Mouse (Mus musculus): ENCODE results near the gene Pank2. TPM values are rescaled to one million over a fixed set of nuclear protein-coding genes. Genes with fewer than 3 reads are reported as not detected.

The Pank2 gene
- polyA plus RNA-seq, 1 experiment from 2014 or later = 31.5 TPM

- Histone ChIP-seq H3K27me3 (ENCODE audit: control insufficient read depth, insufficient read depth, low read length) (no peaks in the 10 kb centered on the region), H3K9ac (no peak overlapping the region), H3K36me3 (replicated peaks; ENCODE audit: control insufficient read depth, insufficient read depth) (no peaks in the 10 kb centered on the region), H3K9me3 (ENCODE audit: control insufficient read depth, low read length) (no peaks in the 10 kb centered on the region), H3K27ac (no peak overlapping the region), H3K4me1 (replicated peaks; ENCODE audit: control insufficient read depth, insufficient read depth, low read length) (no peaks in the 10 kb centered on the region), H3K4me2 (replicated peaks) (no peak overlapping the region), H3K4me3 (replicated peaks; ENCODE audit: low read length) (no peak overlapping the region)
- WGBS = 89% methylated on average over 3 of the region's 3 CpGs
- ATAC-seq (ENCODE audit: low FRiP score) = no peak
- DNase-seq (ENCODE audit: low spot score) = no peak
Measured at GRCm38 (mm10) chr2:131227243-131227642, 35.1 kb upstream of the Pank2 start.

- Histone ChIP-seq H3K4me1 (replicated peaks; ENCODE audit: control insufficient read depth, insufficient read depth, low read length) (peaks cover 6% of the 10 kb centered on the region; the same call in 1 of the 2 replicates), H3K27me3 (ENCODE audit: control insufficient read depth, insufficient read depth, low read length) (no peaks in the 10 kb centered on the region), H3K9me3 (ENCODE audit: control insufficient read depth, low read length) (no peaks in the 10 kb centered on the region), H3K4me3 (replicated peaks; ENCODE audit: low read length) (no peak overlapping the region), H3K4me2 (replicated peaks) (no peak overlapping the region), H3K9ac (no peak overlapping the region), H3K36me3 (replicated peaks; ENCODE audit: control insufficient read depth, insufficient read depth) (no peaks in the 10 kb centered on the region), H3K27ac (no peak overlapping the region)
- no peak for ATAC-seq (ENCODE audit: low FRiP score)
- DNase-seq (ENCODE audit: low spot score) = no peak
- WGBS = 93% methylated on average over 2 of the region's 2 CpGs
Measured at GRCm38 (mm10) chr2:131232558-131232957, 29.7 kb upstream of the Pank2 start.

- peak; percentile 100 for ATAC-seq (ENCODE audit: low FRiP score)
- Histone ChIP-seq H3K27ac (no peak within 1 kb of the TSS), H3K4me3 (replicated peaks; ENCODE audit: low read length) (peak within 1 kb of the TSS; percentile 36), H3K27me3 (ENCODE audit: control insufficient read depth, insufficient read depth, low read length) (no peaks in the 10 kb centered on the region), H3K36me3 (replicated peaks; ENCODE audit: control insufficient read depth, insufficient read depth) (no peaks in the 10 kb centered on the region), H3K9ac (peak within 1 kb of the TSS; percentile 46), H3K9me3 (ENCODE audit: control insufficient read depth, low read length) (no peaks in the 10 kb centered on the region), H3K4me2 (replicated peaks) (peak within 1 kb of the TSS; percentile 72), H3K4me1 (replicated peaks; ENCODE audit: control insufficient read depth, insufficient read depth, low read length) (peaks cover 6% of the 10 kb centered on the region; the same call in 1 of the 2 replicates)
- 9% methylated on average over 29 of the region's 29 CpGs for WGBS
- peak; percentile 91 for DNase-seq (ENCODE audit: low spot score)
Measured at GRCm38 (mm10) chr2:131233307-131234126, 28.8 kb upstream of the Pank2 start, which contains the start of gene Mavs. Gene Mavs (plus strand): TSS chr2:131234063.

GRCm38 (mm10) chr2:131234127-131234650, 28.1 kb upstream of the Pank2 start:
- peak overlapping the region; percentile 36 for H3K4me3 ChIP-seq (replicated peaks; ENCODE audit: low read length)
- ATAC-seq (ENCODE audit: low FRiP score) (peak; percentile 19; the same call in 1 of the 2 replicates), DNase-seq (ENCODE audit: low spot score) (no peak)
- 12% methylated on average over 28 of the region's 28 CpGs for WGBS
- no peak overlapping the region for H3K27ac ChIP-seq
- peak overlapping the region; percentile 41; the same call in 1 of the 2 replicates for H3K9ac ChIP-seq
- H3K4me1 ChIP-seq (replicated peaks; ENCODE audit: control insufficient read depth, insufficient read depth, low read length) = peaks cover 6% of the 10 kb centered on the region; the same call in 1 of the 2 replicates
- no peaks in the 10 kb centered on the region for H3K27me3 ChIP-seq (ENCODE audit: control insufficient read depth, insufficient read depth, low read length)
- no peaks in the 10 kb centered on the region for H3K9me3 ChIP-seq (ENCODE audit: control insufficient read depth, low read length)
- no peaks in the 10 kb centered on the region for H3K36me3 ChIP-seq (replicated peaks; ENCODE audit: control insufficient read depth, insufficient read depth)
- H3K4me2 ChIP-seq (replicated peaks) = peak overlapping the region; percentile 72

- no peaks in the 10 kb centered on the region for H3K27me3 ChIP-seq (ENCODE audit: control insufficient read depth, insufficient read depth, low read length)
- no peaks in the 10 kb centered on the region for H3K9me3 ChIP-seq (ENCODE audit: control insufficient read depth, low read length)
- DNase-seq (ENCODE audit: low spot score) = no peak
- no peak overlapping the region for H3K9ac ChIP-seq
- peak overlapping the region; percentile 72 for H3K4me2 ChIP-seq (replicated peaks)
- peak overlapping the region; percentile 36; the same call in 1 of the 2 replicates for H3K4me3 ChIP-seq (replicated peaks; ENCODE audit: low read length)
- peaks cover 6% of the 10 kb centered on the region; the same call in 1 of the 2 replicates for H3K4me1 ChIP-seq (replicated peaks; ENCODE audit: control insufficient read depth, insufficient read depth, low read length)
- no peaks in the 10 kb centered on the region for H3K36me3 ChIP-seq (replicated peaks; ENCODE audit: control insufficient read depth, insufficient read depth)
- ATAC-seq (ENCODE audit: low FRiP score) = no peak
- H3K27ac ChIP-seq = no peak overlapping the region
- 84% methylated on average over 7 of the region's 7 CpGs for WGBS
Measured at GRCm38 (mm10) chr2:131234970-131235635, 27.2 kb upstream of the Pank2 start.

GRCm38 (mm10) chr2:131242180-131242579, 20.1 kb upstream of the Pank2 start:
- no peak for ATAC-seq (ENCODE audit: low FRiP score)
- peaks cover 14% of the 10 kb centered on the region; the same call in 1 of the 2 replicates for H3K36me3 ChIP-seq (replicated peaks; ENCODE audit: control insufficient read depth, insufficient read depth)

GRCm38 (mm10) chr2:131242929-131243328, 19.4 kb upstream of the Pank2 start:
- Histone ChIP-seq H3K36me3 (replicated peaks; ENCODE audit: control insufficient read depth, insufficient read depth) (peaks cover 14% of the 10 kb centered on the region; the same call in 1 of the 2 replicates), H3K9me3 (ENCODE audit: control insufficient read depth, low read length) (no peaks in the 10 kb centered on the region), H3K9ac (no peak overlapping the region), H3K4me1 (replicated peaks; ENCODE audit: control insufficient read depth, insufficient read depth, low read length) (no peaks in the 10 kb centered on the region), H3K27me3 (ENCODE audit: control insufficient read depth, insufficient read depth, low read length) (no peaks in the 10 kb centered on the region), H3K4me2 (replicated peaks) (no peak overlapping the region), H3K27ac (no peak overlapping the region), H3K4me3 (replicated peaks; ENCODE audit: low read length) (no peak overlapping the region)
- DNase-seq (ENCODE audit: low spot score) = no peak
- no peak for ATAC-seq (ENCODE audit: low FRiP score)
- 91% methylated on average over 7 of the region's 7 CpGs for WGBS

More at GRCm38 (mm10) chr2:131242180-131242579, 20.1 kb upstream of the Pank2 start:
- Histone ChIP-seq H3K27me3 (ENCODE audit: control insufficient read depth, insufficient read depth, low read length) (no peaks in the 10 kb centered on the region), H3K4me3 (replicated peaks; ENCODE audit: low read length) (no peak overlapping the region), H3K9ac (no peak overlapping the region), H3K4me2 (replicated peaks) (no peak overlapping the region), H3K27ac (no peak overlapping the region), H3K4me1 (replicated peaks; ENCODE audit: control insufficient read depth, insufficient read depth, low read length) (no peaks in the 10 kb centered on the region), H3K9me3 (ENCODE audit: control insufficient read depth, low read length) (no peaks in the 10 kb centered on the region)
- DNase-seq (ENCODE audit: low spot score) = no peak

- Histone ChIP-seq H3K9me3 (ENCODE audit: control insufficient read depth, low read length) (no peaks in the 10 kb centered on the region), H3K36me3 (replicated peaks; ENCODE audit: control insufficient read depth, insufficient read depth) (no peaks in the 10 kb centered on the region), H3K27ac (0 out of 2 replicates have a peak overlapping the region, but pooled peaks have one; percentile 9), H3K27me3 (ENCODE audit: control insufficient read depth, insufficient read depth, low read length) (no peaks in the 10 kb centered on the region), H3K9ac (no peak overlapping the region), H3K4me3 (replicated peaks; ENCODE audit: low read length) (no peak overlapping the region), H3K4me1 (replicated peaks; ENCODE audit: control insufficient read depth, insufficient read depth, low read length) (no peaks in the 10 kb centered on the region), H3K4me2 (replicated peaks) (no peak overlapping the region)
- 34% methylated on average over 7 of the region's 7 CpGs for WGBS
- peak; percentile 66 for DNase-seq (ENCODE audit: low spot score)
- no peak for ATAC-seq (ENCODE audit: low FRiP score)
Measured at GRCm38 (mm10) chr2:131253681-131254328, 8.5 kb upstream of the Pank2 start.

- Histone ChIP-seq H3K36me3 (replicated peaks; ENCODE audit: control insufficient read depth, insufficient read depth) (no peaks in the 10 kb centered on the region), H3K4me3 (replicated peaks; ENCODE audit: low read length) (no peak overlapping the region), H3K4me2 (replicated peaks) (no peak overlapping the region), H3K27ac (0 out of 2 replicates have a peak overlapping the region, but pooled peaks have one; percentile 9), H3K4me1 (replicated peaks; ENCODE audit: control insufficient read depth, insufficient read depth, low read length) (no peaks in the 10 kb centered on the region), H3K9ac (no peak overlapping the region), H3K27me3 (ENCODE audit: control insufficient read depth, insufficient read depth, low read length) (no peaks in the 10 kb centered on the region), H3K9me3 (ENCODE audit: control insufficient read depth, low read length) (no peaks in the 10 kb centered on the region)
- DNase-seq (ENCODE audit: low spot score) (no peak), ATAC-seq (ENCODE audit: low FRiP score) (no peak)
- WGBS = 84% methylated on average over 2 of the region's 2 CpGs
Measured at GRCm38 (mm10) chr2:131254329-131254713, 8.0 kb upstream of the Pank2 start.
